Mouse (Mus musculus) spleen, postnatal 10 days (tissue): Measurements from ENCODE around the gene Zfp68.
A peak's percentile ranks its signal among the peaks of the same experiment; 100 is the strongest.
"Not testable (repeated sequence)": the region's sequence is repeated elsewhere in the genome, so short reads cannot be mapped to it uniquely, and the experiment has no call there.

ENCODE experiments used
- DNase-seq, 2 experiments: peaks; one replicate each; pipeline ENCODE4 v3.0.0; 2021 to 2022; ENCODE audit warnings: low spot score in 2 of 2

Zfp68 gene

GRCm38 (mm10) chr5:138619211-138620128 is at the start of gene Zfp68:
Gene Zfp68, minus strand, starts transcription at chr5:138619761.
- DNase-seq = peak; percentile 80 to 93

GRCm38 (mm10) chr5:138658922-138659321 is 39.4 kb upstream of the Zfp68 start:
- peak; percentile 23 to 68 for DNase-seq

GRCm38 (mm10) chr5:138657854-138658253 is 38.3 kb upstream of the Zfp68 start:
- peak; percentile 7 to 20 for DNase-seq

GRCm38 (mm10) chr5:138657407-138657806 is 37.8 kb upstream of the Zfp68 start:
- no peak for DNase-seq

GRCm38 (mm10) chr5:138656477-138657156 is 37.1 kb upstream of the Zfp68 start:
- peak; percentile 8 to 59 for DNase-seq

- no peak for DNase-seq
These were observed 33.4 kb upstream of the Zfp68 start for GRCm38 (mm10) chr5:138652911-138653310.

- no peak for DNase-seq
These were observed 22.2 kb upstream of the Zfp68 start for GRCm38 (mm10) chr5:138641761-138642160.

GRCm38 (mm10) chr5:138641081-138641480 is 21.5 kb upstream of the Zfp68 start:
- no peak for DNase-seq

- DNase-seq = no peak
These were observed 16.9 kb upstream of the Zfp68 start for GRCm38 (mm10) chr5:138636486-138636885.

GRCm38 (mm10) chr5:138623478-138623875 is 3.9 kb upstream of the Zfp68 start:
- DNase-seq = no peak

- DNase-seq = peak; percentile 81 to 90
These were observed 3.3 kb upstream of the Zfp68 start, which contains the start of gene A430033K04Rik for GRCm38 (mm10) chr5:138622645-138623477. Gene A430033K04Rik, plus strand, starts transcription at chr5:138622859.

GRCm38 (mm10) chr5:138620836-138621235 is 1.3 kb upstream of the Zfp68 start:
- no peak for DNase-seq

- DNase-seq = peak in 1 of 2 experiments; percentile 62
These were observed 1.2 kb downstream of the Zfp68 start for GRCm38 (mm10) chr5:138618353-138618752.

- DNase-seq = no peak
These were observed 32.2 kb downstream of the Zfp68 start for GRCm38 (mm10) chr5:138587396-138587795.

- DNase-seq = peak in 1 of 2 experiments; percentile 60
These were observed 47.9 kb downstream of the Zfp68 start for GRCm38 (mm10) chr5:138571623-138572022.

- not testable (repeated sequence) for DNase-seq
These were observed 54.9 kb downstream of the Zfp68 start, which contains the start of gene 1700123K08Rik for GRCm38 (mm10) chr5:138564612-138565011. Gene 1700123K08Rik, minus strand, starts transcription at chr5:138564712.
